Mouse (Mus musculus) MEL-GATA-1-ER (cell line): ENCODE results near the gene Nectin4.
"Not testable (repeated sequence)": the region's sequence is repeated elsewhere in the genome, so short reads cannot be mapped to it uniquely, and the experiment has no call there.

Source experiments
- DNase-seq: peaks from one replicate; pipeline ENCODE4 v3.0.0-alpha.2; 2012; ENCODE audit warnings: low read depth; ENCODE audit errors: extremely low read depth

The Nectin4 gene

GRCm38 (mm10) chr1:171369845-171370556 lies at the start of gene Nectin4:
Gene Nectin4 (plus strand): TSS chr1:171370099.
- no peak for DNase-seq

- DNase-seq = no peak
These were observed 49.7 kb upstream of the Nectin4 start for GRCm38 (mm10) chr1:171320151-171320550.

- DNase-seq = no peak
These were observed 48.5 kb upstream of the Nectin4 start for GRCm38 (mm10) chr1:171321415-171321814.

- DNase-seq = no peak
These were observed 47.9 kb upstream of the Nectin4 start for GRCm38 (mm10) chr1:171322012-171322411.

- no peak for DNase-seq
These were observed 44.3 kb upstream of the Nectin4 start for GRCm38 (mm10) chr1:171325571-171325970.

GRCm38 (mm10) chr1:171326588-171326987 lies 43.3 kb upstream of the Nectin4 start:
- DNase-seq = not testable (repeated sequence)

GRCm38 (mm10) chr1:171328244-171328643 lies 41.7 kb upstream of the Nectin4 start:
- DNase-seq = no peak

GRCm38 (mm10) chr1:171328839-171329432 lies 41.0 kb upstream of the Nectin4 start, which contains the start of gene Dedd:
Gene Dedd (plus strand): TSS chr1:171329145.
- DNase-seq = peak; percentile 88

GRCm38 (mm10) chr1:171329433-171330215 lies 40.3 kb upstream of the Nectin4 start:
- no peak for DNase-seq

GRCm38 (mm10) chr1:171330216-171330560 lies 39.7 kb upstream of the Nectin4 start:
- DNase-seq = no peak

- no peak for DNase-seq
These were observed 27.4 kb upstream of the Nectin4 start for GRCm38 (mm10) chr1:171342262-171343207.

GRCm38 (mm10) chr1:171343922-171344677 lies 25.8 kb upstream of the Nectin4 start:
- DNase-seq = no peak

- DNase-seq = no peak
These were observed 25.2 kb upstream of the Nectin4 start for GRCm38 (mm10) chr1:171344715-171345114.

GRCm38 (mm10) chr1:171345225-171346094 lies 24.4 kb upstream of the Nectin4 start, which contains the start of the genes Nit1 and Pfdn2:
Gene Nit1 (minus strand): TSS chr1:171345646.
Gene Pfdn2 (plus strand): TSS chr1:171345670.
- DNase-seq = peak; percentile 73

- DNase-seq = no peak
These were observed 23.8 kb upstream of the Nectin4 start for GRCm38 (mm10) chr1:171346095-171346450.

GRCm38 (mm10) chr1:171348665-171349064 lies 21.2 kb upstream of the Nectin4 start:
- DNase-seq = no peak

- DNase-seq = no peak
These were observed 20.7 kb upstream of the Nectin4 start for GRCm38 (mm10) chr1:171349210-171349609.

GRCm38 (mm10) chr1:171355812-171356340 lies 14.0 kb upstream of the Nectin4 start:
- no peak for DNase-seq

- DNase-seq = no peak
These were observed 13.1 kb upstream of the Nectin4 start for GRCm38 (mm10) chr1:171356814-171357213.
